Mouse (Mus musculus) gastrocnemius, adult 2 months (tissue): ENCODE results near the gene Drd1. TPM values are rescaled to one million over a fixed set of nuclear protein-coding genes. Genes with fewer than 3 reads are reported as not detected.

Source experiments
- DNase-seq: peaks from one replicate; pipeline ENCODE4 v3.0.0; 2022
- H3K27ac ChIP-seq: fragments of 200-600 bp; 2 replicates; pipeline ENCODE4 v1.8.1; 2022; ENCODE audit warnings: mild to moderate bottlenecking
- H3K4me3 ChIP-seq: fragments of 200-600 bp; 2 replicates; pipeline ENCODE4 v1.8.1; 2022; ENCODE audit warnings: mild to moderate bottlenecking, moderate library complexity
- CTCF ChIP-seq: fragments of 200-600 bp; IDR thresholded peaks from 2 replicates; pipeline ENCODE4 v1.8.1; 2022; ENCODE audit warnings: antibody characterized with exemption, mild to moderate bottlenecking, moderate library complexity
- intact Hi-C: fragments of 180-260 bp; cut with DNase I; formaldehyde crosslinking; loops from one replicate; pipeline ENCODE4 v1.15.1; 2025
- total RNA-seq, 2 experiments: library from RNA; stranded (reverse); gene quantifications; 2 replicates each; pipeline ENCODE4 v1.2.3; 2021

The Drd1 gene
- total RNA-seq, 2 experiments from 2014 or later: 0.11 TPM; not detected in 1

GRCm38 (mm10) chr13:54067617-54068166, 12.2 kb upstream of the Drd1 start:
- no peak overlapping the region for H3K4me3 ChIP-seq
- no peak overlapping the region for H3K27ac ChIP-seq
- no peak for DNase-seq
- no peak for TF ChIP-seq CTCF
- intact Hi-C loops: no loop called here

- no peak overlapping the region for H3K4me3 ChIP-seq
- no peak overlapping the region for H3K27ac ChIP-seq
- DNase-seq: no peak
- no peak for TF ChIP-seq CTCF
- intact Hi-C loops: no loop called here
Observed at GRCm38 (mm10) chr13:54066081-54066746, 10.7 kb upstream of the Drd1 start.

- Histone ChIP-seq H3K4me3 (no peak overlapping the region), H3K27ac (no peak overlapping the region)
- intact Hi-C loops: no loop called here
- peak; percentile 60 for TF ChIP-seq CTCF
- no peak for DNase-seq
Observed at GRCm38 (mm10) chr13:54063292-54063691, 7.8 kb upstream of the Drd1 start.

GRCm38 (mm10) chr13:54062068-54062467, 6.6 kb upstream of the Drd1 start:
- TF ChIP-seq CTCF: no peak
- DNase-seq: no peak
- Histone ChIP-seq H3K4me3 (no peak overlapping the region), H3K27ac (no peak overlapping the region)
- intact Hi-C loops: no loop called here

- H3K27ac ChIP-seq: peak overlapping the region; percentile 35; the same call in 1 of the 2 replicates
- peak overlapping the region; percentile 69 for H3K4me3 ChIP-seq
- TF ChIP-seq CTCF: no peak
- intact Hi-C loops: loop anchor here (5.0 kb wide), 1 partner anchor 273 kb away; no protein-coding TSS in a partner anchor
- DNase-seq: no peak
Observed at GRCm38 (mm10) chr13:54054962-54055361, 543 bp downstream of the Drd1 start.

GRCm38 (mm10) chr13:54051641-54052040, 3.9 kb downstream of the Drd1 start:
- TF ChIP-seq CTCF: no peak
- Histone ChIP-seq H3K27ac (no peak overlapping the region), H3K4me3 (no peak overlapping the region)
- DNase-seq: no peak
- intact Hi-C loops: loop anchor here (5.0 kb wide), 1 partner anchor 269 kb away; no protein-coding TSS in a partner anchor

- H3K4me3 ChIP-seq: no peak overlapping the region
- DNase-seq: no peak
- intact Hi-C loops: no loop called here
- no peak for TF ChIP-seq CTCF
- no peak overlapping the region for H3K27ac ChIP-seq
Observed at GRCm38 (mm10) chr13:54048679-54049352, 6.7 kb downstream of the Drd1 start.

- intact Hi-C loops: no loop called here
- DNase-seq: no peak
- no peak overlapping the region for H3K4me3 ChIP-seq
- TF ChIP-seq CTCF: no peak
- no peak overlapping the region for H3K27ac ChIP-seq
Observed at GRCm38 (mm10) chr13:54040256-54040655, 15.2 kb downstream of the Drd1 start.

- no peak for DNase-seq
- Histone ChIP-seq H3K4me3 (no peak overlapping the region), H3K27ac (no peak overlapping the region)
- no peak for TF ChIP-seq CTCF
- intact Hi-C loops: no loop called here
Observed at GRCm38 (mm10) chr13:54037936-54038335, 17.6 kb downstream of the Drd1 start.

GRCm38 (mm10) chr13:54035541-54035940, 20.0 kb downstream of the Drd1 start:
- no peak overlapping the region for H3K4me3 ChIP-seq
- H3K27ac ChIP-seq: no peak overlapping the region
- peak; percentile 48 for TF ChIP-seq CTCF
- intact Hi-C loops: no loop called here
- DNase-seq: no peak

GRCm38 (mm10) chr13:54033653-54034052, 21.9 kb downstream of the Drd1 start:
- TF ChIP-seq CTCF: no peak
- no peak overlapping the region for H3K27ac ChIP-seq
- intact Hi-C loops: no loop called here
- no peak for DNase-seq
- no peak overlapping the region for H3K4me3 ChIP-seq

GRCm38 (mm10) chr13:54027079-54027478, 28.4 kb downstream of the Drd1 start:
- intact Hi-C loops: no loop called here
- no peak for TF ChIP-seq CTCF
- Histone ChIP-seq H3K27ac (no peak overlapping the region), H3K4me3 (no peak overlapping the region)
- no peak for DNase-seq

- TF ChIP-seq CTCF: no peak
- no peak for DNase-seq
- intact Hi-C loops: no loop called here
- H3K27ac ChIP-seq: no peak overlapping the region
- H3K4me3 ChIP-seq: no peak overlapping the region
Observed at GRCm38 (mm10) chr13:54023311-54023710, 32.2 kb downstream of the Drd1 start.
